Mouse (Mus musculus) monocyte, adult 5-6 weeks (primary cell): ENCODE results near the gene Vangl2. TPM values are rescaled to one million over a fixed set of nuclear protein-coding genes. Genes with fewer than 3 reads are reported as not detected.

ENCODE experiments used
- ATAC-seq: fragments of 153-309, 156-312 bp; replicated peaks from 2 replicates; pipeline ENCODE4 v1.8.0; 2017; ENCODE audit warnings: mild to moderate bottlenecking; ENCODE audit not compliant: low TSS enrichment, insufficient number of reproducible peaks, severe bottlenecking, poor library complexity, low FRiP score
- total RNA-seq: library from RNA; stranded (forward); fragments of 200-1000, 200-491, 200-594 nt; gene quantifications from 3 replicates; pipeline ENCODE4 v1.2.3, GENCODE M21; 2017

Gene Vangl2
- total RNA-seq = 0.67 to 2.7 TPM (median 1.2 TPM) in 3 replicates

DNA sequence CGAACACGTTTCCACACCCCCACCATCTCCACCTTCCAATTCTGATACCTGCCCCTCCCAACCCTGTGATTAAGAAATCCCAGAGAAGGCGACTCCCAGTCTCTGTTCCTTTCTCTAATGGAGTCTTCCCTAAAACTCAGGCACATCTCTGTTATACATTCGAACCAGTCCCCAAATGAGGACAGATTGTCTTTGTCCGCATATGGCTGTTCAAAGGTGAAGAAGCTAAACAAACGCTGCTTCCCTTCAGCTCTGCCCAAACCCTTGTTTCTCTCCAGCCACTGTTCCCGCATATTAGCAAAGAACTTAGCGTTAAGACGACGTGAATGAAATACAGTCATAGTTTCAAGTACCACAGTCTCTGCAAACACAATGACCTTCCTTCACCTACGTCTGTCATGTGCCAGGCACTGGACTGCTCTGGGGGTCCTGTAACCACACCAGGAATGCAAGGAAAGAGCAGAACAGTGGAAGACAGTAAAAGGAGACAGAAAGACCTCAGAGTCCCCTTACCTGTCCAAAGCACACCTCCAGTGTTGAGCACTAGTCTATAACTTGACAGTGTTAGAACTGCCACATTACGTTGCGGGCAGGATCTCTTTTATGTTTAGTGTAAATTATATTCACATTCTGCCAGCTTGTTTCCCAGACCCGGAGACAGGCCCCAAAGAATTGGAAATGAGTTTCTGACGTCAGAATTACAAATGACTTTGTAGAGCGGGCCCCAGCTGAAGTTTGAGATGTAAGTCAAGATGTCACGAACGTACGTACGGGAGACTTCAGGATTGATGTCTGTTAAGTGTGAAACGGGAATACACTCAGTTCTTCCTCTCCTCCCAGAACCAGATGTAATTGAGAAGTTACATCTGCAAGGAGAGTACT, at the start of gene Vangl2:
Vangl2 (minus strand) TSS at position 51 of the 882 bp plus-strand sequence.
- ATAC-seq = no peak

DNA sequence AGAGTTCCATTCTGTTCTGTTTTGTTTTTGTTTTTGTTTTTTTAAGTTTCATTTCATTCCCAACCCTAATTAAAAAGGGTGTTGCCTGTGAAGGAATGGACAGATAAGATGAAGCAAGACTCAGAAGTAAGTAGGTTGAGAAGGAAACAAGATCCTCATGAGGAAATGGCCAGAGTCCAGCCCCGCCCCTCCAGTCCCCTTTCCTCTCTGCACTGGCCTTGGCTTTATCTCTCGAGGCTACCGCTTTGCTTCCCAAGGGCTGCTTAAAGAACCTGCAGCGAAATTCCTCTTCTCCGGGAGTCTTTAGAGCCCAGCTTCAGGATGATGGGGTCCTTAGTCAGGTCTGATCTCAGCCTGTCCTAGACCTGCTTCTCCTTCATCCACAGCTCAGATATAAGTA, 49.7 kb upstream of the Vangl2 start:
- ATAC-seq = no peak

DNA sequence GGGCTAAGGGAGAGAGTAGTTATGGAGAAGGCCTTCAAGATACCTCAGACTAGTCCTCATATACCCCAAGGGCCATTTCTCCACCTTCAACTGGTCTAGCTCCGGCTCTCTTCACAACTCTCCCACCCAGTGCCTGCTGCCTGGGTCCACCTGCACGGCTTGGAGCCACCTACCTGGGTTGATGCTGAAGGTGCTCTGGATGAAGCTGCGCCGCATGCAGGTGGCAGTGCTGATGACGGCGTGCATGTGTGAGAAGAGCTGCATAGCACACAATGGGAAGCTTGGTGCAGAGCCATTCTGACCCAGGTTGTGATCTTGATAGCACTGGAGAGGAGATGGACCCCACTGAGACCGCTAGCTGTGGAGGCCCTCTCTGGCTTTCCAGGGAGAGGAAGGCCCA, 44.4 kb upstream of the Vangl2 start:
- ATAC-seq = no peak

DNA sequence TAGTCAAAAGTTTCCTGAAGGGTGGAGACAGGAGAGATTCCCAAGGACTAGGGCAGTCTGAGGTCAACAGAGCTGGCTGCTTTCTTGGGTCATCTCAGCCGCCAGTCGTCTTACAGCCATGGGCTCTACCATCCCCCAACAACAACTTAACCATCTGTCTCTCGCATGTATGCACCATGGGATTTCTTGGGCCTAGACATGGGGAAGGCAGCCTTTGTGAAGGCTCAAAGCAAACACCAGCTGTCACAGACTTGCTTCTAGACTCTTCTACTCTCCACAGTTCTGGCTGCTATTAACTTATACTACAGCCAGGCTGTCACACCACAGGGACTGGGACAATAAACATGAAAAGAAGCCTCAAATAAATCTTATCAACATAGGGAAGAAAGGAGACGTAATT, 43.3 kb upstream of the Vangl2 start:
- no peak for ATAC-seq

DNA sequence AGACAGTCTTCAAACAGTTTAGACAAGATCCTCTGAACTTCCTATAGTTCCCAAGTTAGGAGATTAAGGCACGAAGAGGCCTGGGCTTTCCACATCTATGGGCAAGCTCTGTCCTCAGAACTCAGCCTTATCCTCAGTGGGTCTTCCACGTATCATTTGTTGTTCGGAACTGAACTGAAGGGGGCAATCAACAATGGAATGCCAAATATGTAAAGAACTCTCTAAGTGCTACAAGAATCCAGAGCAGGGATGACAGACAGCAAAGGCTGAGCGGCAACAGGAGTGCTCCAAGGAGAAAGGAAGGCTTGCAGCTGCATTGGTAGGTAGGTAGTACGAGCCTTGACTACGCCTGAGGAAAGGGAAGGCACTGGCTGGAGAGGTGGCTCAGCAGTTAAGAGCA, 42.0 kb upstream of the Vangl2 start:
- no peak for ATAC-seq

DNA sequence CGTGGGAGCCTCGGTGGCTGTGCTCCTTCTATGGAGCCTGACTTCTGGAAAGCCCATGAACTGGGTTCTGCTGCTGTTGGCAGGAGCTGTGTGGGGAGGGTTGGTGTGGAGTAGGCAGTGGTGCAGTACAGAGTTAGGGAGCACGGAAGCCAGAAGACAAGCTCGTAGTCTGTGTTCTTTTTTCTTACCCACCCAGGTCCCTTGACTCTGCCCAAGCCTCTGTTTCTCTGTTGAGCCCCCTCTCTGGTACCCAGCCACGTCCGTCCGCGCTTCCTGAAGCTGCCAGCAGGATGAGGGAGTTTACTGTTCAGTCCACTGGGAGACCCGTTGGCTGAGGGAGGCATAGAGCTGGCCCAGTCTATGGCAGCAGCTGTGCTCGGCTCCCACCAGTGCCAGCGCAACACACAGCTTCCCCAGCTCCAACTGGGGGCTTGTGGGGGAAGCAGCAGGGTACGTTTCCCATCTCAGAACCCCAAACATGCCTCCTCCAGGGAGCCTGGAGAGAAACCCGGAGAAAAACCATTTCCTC, 36.4 kb upstream of the Vangl2 start:
- no peak for ATAC-seq

DNA sequence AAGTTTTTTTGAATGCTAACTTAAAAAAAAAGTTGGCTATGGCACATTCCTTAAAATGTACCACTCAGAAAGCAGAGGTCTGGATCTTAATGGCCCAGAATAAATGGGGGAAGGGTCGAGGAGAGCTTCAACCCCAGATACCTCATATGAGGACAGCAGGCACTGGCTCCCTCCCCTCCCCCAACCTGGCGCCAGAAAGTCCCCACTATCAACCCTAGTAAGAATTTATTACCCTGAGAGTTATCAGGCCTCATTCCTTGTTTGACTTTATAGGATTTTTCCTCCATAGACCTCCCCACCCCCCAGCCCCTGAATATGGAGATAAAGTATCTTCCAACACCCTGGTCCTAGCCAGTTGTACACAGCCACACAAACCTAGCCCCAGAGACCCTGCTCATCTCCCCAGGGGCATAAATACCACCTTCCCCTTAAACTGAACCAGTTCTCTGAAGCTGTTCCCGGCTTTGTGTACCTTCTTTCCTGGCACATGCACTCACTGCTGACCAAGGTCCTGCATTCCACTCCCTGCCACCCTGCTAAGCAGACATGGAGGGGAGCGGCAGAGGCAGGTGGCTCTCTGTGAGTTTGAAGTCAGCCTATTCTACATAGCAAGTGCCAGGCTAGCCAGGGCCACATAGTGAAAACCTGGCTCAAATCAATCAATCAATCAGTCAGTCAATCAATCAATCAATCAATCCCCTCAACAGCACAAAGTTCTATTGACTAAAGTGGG, 35.2 kb upstream of the Vangl2 start:
- ATAC-seq = no peak

DNA sequence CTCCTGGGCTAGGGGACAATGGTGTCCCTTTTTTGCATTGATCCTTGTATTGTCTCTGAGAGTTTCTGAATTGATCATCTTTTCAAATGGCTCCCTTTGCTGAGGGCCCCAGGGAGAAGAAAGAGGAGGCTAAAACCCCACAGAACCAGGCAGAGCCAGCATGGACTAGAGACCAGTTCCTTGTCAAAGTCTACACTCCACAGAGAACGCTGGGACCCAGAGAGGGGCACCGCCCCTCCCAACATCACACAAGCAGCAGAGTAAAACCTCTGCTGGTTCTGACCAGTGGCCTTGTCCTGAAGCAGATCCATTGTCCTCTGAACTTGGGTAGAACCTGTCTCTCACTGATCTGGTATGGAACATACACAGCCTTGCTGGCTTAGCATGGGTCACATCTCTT, 33.9 kb upstream of the Vangl2 start:
- no peak for ATAC-seq

DNA sequence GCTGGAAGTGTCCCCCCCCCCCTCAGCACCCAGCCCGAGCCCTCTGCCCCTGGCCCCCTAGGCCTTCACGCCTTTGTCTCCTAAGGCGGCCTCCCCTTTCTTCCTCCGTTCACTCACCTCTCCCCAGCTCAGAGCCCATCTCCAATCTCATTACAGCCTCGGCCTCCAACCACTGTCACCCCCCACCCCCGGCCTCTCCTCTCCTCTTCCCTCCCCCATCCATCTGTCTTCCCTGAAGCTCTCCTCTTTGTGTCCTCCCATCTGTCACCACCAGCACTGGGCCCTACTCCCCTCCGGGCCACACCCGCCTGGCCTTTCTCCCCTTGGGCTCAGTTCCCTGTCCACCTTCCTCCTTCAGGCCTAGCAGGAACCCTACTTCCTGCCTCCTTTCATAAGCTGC, 33.0 kb upstream of the Vangl2 start:
- no peak for ATAC-seq

DNA sequence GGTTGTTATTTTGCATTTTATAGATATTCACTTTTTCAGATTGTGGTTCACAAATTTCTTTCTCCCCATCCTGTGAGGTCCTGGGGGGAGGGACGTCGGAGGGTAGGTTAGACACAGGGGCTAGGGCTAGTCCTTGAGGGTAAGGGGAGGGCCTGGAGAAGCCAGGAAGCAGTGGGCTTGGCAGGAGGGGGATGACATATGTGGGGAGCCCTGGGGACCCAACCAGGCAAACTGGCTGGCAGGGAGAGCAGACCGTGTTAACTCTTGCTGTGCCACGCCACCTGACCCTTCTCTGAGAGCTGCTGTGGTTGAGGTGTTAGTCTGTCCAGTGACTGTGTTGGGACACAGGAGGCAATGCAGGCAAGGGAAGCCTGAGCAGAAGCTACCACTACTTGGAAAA, 32.4 kb upstream of the Vangl2 start:
- no peak for ATAC-seq

DNA sequence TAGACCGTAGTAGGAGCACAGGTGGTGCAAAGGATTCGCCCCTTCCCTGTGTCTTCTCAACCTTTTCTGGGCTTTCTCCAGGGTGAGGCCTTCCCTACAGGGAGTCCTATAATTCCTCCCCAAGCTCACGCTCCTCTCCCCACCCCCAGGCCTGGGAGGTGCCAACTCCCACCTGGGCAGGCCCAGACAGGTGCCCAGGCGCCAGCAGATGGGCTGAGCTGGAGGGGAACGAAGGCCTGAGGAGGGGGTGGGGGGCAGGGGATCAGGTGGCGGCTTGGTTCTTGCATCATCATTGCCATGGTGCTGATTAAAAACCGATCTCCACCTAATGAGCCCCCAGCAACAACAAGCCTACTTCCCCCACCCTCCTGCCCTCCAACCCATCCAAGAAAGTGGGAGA, 30.6 kb upstream of the Vangl2 start:
- no peak for ATAC-seq

DNA sequence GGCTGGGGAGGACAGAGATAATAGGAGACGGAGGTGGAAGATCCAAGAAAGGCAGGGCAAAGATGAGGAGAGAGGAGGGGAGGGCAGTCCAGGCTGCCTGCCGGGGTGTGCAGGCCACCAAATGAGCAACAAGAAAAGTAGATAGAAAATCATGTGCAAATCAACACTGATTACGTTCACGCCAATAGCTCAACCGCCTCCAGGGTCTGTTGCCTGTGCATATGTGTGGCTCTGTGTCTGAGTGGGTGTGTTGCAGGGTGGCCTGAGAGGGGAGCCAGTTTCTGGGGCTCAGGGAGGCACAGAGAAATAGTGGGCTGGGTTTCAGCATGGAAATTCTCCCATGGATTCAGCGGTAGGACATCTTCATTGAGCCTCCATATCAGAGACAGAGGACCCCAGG, 30.1 kb upstream of the Vangl2 start:
- no peak for ATAC-seq

DNA sequence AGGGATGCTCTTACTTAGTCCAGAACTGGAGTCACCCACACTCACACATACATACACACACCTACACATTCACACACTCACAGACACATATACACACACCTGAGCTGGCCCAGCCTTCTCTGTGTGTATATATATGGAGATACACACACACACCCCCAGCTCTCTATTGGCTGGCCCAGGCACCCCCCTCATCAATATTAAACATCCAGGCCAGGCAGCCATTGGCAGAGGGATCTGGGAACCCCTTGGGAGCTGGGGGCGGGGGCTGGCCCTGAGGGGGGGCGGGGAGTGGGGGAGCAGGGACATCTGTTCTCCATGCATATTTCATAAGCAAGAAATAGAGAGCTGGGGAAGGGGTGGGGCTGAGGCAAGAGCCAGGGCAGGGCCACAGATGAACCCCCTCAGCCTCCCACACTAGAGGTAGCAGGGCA, 29.3 kb upstream of the Vangl2 start, which contains the start of gene Nhlh1:
Nhlh1 (minus strand) TSS at position 83 of the 431 bp plus-strand sequence.
- no peak for ATAC-seq

DNA sequence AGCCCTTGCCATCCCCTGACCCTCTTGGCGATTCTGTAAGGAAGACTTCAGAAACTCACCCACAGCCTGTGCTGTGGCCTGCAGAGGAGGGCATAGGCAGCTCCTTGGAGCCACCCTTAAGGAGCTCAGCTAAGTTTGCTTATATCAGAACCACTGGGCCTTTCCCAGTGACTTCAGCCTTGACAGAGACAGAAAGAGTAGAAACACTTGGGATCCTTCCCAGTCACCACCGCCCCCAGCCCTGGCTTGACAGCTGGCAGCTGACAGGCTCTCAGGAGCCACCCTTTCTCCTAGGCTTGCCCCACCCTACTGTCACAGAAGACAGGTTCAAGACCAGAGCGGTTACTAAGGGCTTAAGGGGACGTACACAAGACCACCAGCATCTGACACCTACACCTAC, 28.0 kb upstream of the Vangl2 start:
- no peak for ATAC-seq

DNA sequence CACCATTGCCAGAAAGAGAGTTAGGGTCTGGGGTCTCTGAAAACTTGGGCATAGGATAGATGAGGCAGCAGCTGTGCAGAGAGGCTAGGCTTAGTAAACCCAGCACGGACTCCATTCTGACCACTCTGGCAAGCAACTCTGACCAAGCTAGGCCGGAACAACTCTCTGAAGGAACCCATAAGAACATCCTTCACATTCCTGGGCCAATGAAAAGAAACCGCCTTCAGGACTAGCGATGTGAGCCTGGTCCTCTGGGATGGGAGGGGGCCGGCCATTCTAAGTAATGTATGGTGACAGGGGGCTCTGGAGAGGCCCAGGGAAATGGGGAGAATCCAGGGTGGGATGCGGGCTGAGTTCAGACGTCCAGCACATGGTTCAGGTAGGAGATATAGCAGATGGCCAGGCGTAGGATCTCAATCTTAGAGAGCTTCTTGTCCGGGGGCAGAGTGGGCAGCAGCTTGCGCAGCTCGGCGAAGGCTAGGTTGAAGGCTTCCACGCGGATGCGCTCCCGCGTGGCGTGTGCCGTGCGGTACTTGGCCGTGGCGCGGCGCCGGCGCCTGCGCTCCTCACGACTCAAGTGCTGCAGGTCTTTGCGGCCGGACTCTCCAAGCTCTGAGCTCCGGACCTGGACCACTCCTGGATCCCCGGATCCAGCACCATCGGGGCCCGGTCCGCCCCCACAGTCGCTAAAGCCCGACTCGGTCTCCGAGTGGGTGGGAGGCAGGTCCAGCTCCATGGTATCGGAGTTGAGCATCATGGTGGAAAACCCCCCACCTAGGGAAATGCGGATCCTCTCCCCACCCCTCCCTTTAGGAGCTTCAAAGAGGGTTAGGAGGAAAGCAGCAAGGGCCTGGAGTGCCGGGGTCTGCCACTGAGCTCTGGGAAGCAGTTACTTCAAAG, 25.5 kb upstream of the Vangl2 start:
- ATAC-seq = no peak

DNA sequence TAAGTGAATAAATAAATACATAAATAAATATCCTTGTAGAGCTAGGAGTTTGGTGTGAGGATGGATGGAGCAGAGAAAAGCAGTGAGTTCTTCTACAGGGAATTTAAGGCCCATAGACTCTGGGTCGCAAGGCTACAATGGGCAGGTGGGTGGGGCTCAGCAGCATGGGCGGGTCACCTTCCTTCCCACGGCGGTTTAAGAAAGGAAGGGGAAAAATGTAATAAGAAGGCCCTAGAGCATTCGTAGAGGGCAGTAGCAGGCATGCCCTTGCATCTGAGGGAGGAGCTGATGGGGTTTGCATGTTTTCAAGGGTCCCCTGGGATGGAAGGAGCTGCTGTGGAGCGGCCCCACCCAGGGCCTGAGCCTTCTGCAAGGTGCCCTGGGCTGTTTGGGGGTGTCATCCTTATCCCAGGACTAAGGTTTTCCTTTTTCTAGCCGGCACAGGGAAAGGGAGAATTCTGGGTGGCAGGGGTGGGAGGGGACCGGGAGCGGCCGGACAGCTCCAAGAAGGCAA, 24.6 kb upstream of the Vangl2 start:
- no peak for ATAC-seq

DNA sequence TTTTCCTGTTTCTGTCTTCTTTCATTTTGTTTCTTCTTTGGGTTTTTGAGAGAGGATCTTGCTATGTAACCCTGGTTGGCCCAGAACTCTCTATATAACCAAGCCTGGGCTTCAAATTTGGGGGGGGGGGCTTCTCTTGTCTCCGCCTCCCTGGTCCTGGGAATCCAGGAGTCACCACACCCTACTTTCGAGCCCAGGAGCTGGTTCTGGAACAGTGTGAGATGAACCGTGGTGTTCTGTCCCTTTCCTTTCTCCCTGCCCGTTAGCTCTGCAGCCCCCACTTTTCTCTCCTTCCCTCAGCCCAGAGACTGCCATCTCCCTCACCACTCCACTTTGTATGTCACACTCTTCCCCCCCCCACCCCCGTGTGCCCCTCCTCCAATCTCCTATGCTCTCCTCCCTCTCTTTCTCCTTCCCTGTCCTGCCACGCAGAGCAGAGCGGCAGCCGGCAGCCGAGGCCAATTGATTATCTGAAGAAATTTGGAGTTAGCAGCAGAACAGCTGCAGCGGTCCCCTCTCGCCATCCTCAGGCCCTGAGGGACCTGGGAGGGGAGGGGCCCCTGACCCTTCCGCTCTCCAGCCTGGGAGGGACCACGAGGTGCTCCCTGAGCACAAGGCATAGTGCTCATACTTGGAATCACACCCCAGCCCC, 21.0 kb upstream of the Vangl2 start:
- ATAC-seq = no peak

DNA sequence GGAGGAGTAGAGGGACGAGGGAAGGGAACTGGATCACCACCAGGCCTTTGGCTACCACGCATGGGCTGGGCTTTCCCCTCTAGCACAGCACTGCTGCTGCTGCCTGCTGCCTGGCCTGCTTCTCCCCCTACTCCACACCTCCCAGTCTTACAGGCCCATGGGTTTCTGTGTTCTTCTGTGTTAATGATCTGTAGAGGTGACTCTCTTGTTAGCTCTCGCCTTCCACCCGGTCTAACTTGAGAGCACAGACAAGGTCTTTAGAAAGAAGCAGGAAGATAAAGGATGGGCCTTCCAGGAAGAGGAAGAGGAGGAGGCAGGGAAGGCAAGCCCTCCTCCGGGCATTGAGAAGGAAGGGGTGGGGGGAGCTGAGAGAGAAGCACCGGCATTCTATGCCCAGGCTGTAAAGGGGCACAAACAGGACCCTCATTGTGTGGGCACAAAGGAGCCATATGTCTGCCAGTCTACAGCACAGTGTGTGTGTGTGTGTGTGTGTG, 20.0 kb upstream of the Vangl2 start:
- ATAC-seq = no peak
